Mouse (Mus musculus) MEL (cell line): ENCODE data around the gene Cdc42ep5. TPM values are rescaled to one million over a fixed set of nuclear protein-coding genes. Genes with fewer than 3 reads are reported as not detected.

Experiments used
- DNase-seq: peaks from one replicate; pipeline ENCODE4 v3.0.0; 2011; ENCODE audit warnings: low read depth, low spot score
- H3K27ac ChIP-seq: 2 replicates; pipeline ENCODE4 v1.5.1; 2012; ENCODE audit warnings: low read depth, mild to moderate bottlenecking, control low read depth, low read length, moderate library complexity; ENCODE audit not compliant: control insufficient read depth
- H3K27me3 ChIP-seq, 2 experiments: fragments of 150-350 bp in 1 of 2; sonication (generic) in 1 of 2; 2 replicates each; pipeline ENCODE4 v1.6.1; 2012; ENCODE audit warnings: low read length in 2 of 2, mild to moderate bottlenecking in 2 of 2, improper control_type of control experiment in 1 of 2, moderate library complexity in 1 of 2; ENCODE audit not compliant: insufficient read depth in 2 of 2, control insufficient read depth in 1 of 2
- H3K36me3 ChIP-seq, 2 experiments: 2 replicates each; pipeline ENCODE4 v1.6.1; 2012 to 2014; ENCODE audit warnings: low read length in 2 of 2, improper control_type of control experiment in 1 of 2, inconsistent platforms in 1 of 2, mild to moderate bottlenecking in 1 of 2; ENCODE audit not compliant: insufficient read depth in 2 of 2, control insufficient read depth in 1 of 2
- H3K4me1 ChIP-seq, 2 experiments: fragments of 150-350 bp in 1 of 2; sonication (generic) in 1 of 2; 2 replicates each; pipeline ENCODE4 v1.6.1; 2012; ENCODE audit warnings: low read length in 2 of 2, improper control_type of control experiment in 1 of 2, mild to moderate bottlenecking in 1 of 2; ENCODE audit not compliant: insufficient read depth in 2 of 2, control insufficient read depth in 1 of 2
- H3K4me3 ChIP-seq, 2 experiments: fragments of 150-350 bp in 1 of 2; sonication (generic) in 1 of 2; 2 replicates each; pipeline ENCODE4 v1.5.1; 2012; ENCODE audit warnings: low read depth in 2 of 2, low read length in 2 of 2, mild to moderate bottlenecking in 2 of 2, moderate library complexity in 2 of 2, control low read depth in 1 of 2, improper control_type of control experiment in 1 of 2; ENCODE audit not compliant: control insufficient read depth in 1 of 2, insufficient read depth in 1 of 2
- H3K79me2 ChIP-seq: 2 replicates; pipeline ENCODE4 v1.6.1; 2012; ENCODE audit warnings: mild to moderate bottlenecking, low read length, moderate library complexity; ENCODE audit not compliant: control insufficient read depth, poor library complexity, insufficient read depth
- H3K9ac ChIP-seq: 2 replicates; pipeline ENCODE4 v1.6.1; 2012; ENCODE audit warnings: low read depth, mild to moderate bottlenecking, control low read depth, low read length, moderate library complexity; ENCODE audit not compliant: control insufficient read depth, poor library complexity, severe bottlenecking
- H3K9me3 ChIP-seq: fragments of 150-350 bp; sonication (generic); replicated peaks from 2 replicates; pipeline ENCODE4 v1.6.1; 2012; ENCODE audit warnings: mild to moderate bottlenecking, low read length, improper control_type of control experiment, moderate library complexity; ENCODE audit not compliant: insufficient read depth
- BHLHE40 ChIP-seq: IDR thresholded peaks from 2 replicates; pipeline ENCODE4 v1.6.1; 2012; ENCODE audit warnings: low read depth, mild to moderate bottlenecking, inconsistent platforms, low read length, improper control_type of control experiment, borderline replicate concordance
- CHD1 ChIP-seq: IDR thresholded peaks from 2 replicates; pipeline ENCODE4 v1.6.1; 2012; ENCODE audit warnings: low read depth, mild to moderate bottlenecking, inconsistent platforms, low read length, improper control_type of control experiment
- CTCF ChIP-seq, 3 experiments: IDR thresholded peaks in 2 of 3; conservative IDR thresholded peaks in 1 of 3; 2 replicates each; pipeline ENCODE4 v1.5.1; 2011 to 2012; ENCODE audit warnings: low read length in 3 of 3, low read depth in 2 of 3, mild to moderate bottlenecking in 2 of 3, improper control_type of control experiment in 1 of 3, inconsistent platforms in 1 of 3, mixed read lengths in 1 of 3, moderate library complexity in 1 of 3; ENCODE audit not compliant: control insufficient read depth in 1 of 3, insufficient read depth in 1 of 3, poor library complexity in 1 of 3, severe bottlenecking in 1 of 3
- GABPA ChIP-seq: IDR thresholded peaks from 2 replicates; pipeline ENCODE4 v1.6.1; 2012; ENCODE audit warnings: low read depth, mild to moderate bottlenecking, inconsistent platforms, low read length, improper control_type of control experiment, moderate library complexity
- HCFC1 ChIP-seq: IDR thresholded peaks from 2 replicates; pipeline ENCODE4 v1.6.1; 2012; ENCODE audit warnings: low read depth, mild to moderate bottlenecking, inconsistent platforms, low read length, improper control_type of control experiment, moderate library complexity
- KAT2A ChIP-seq: conservative IDR thresholded peaks from 2 replicates; pipeline ENCODE4 v1.6.1; 2012; ENCODE audit warnings: low read depth, low read length, improper control_type of control experiment, inconsistent platforms
- MYB ChIP-seq: IDR thresholded peaks from 2 replicates; pipeline ENCODE4 v1.6.1; 2011; ENCODE audit warnings: mild to moderate bottlenecking, low read depth, low read length, improper control_type of control experiment
- MYC ChIP-seq: IDR thresholded peaks from 2 replicates; pipeline ENCODE4 v1.6.1; 2011; ENCODE audit warnings: low read depth, mild to moderate bottlenecking, low read length, improper control_type of control experiment, moderate library complexity
- NELFE ChIP-seq: IDR thresholded peaks from 2 replicates; pipeline ENCODE4 v1.6.1; 2011; ENCODE audit warnings: low read depth, low read length, improper control_type of control experiment
- POLR2A ChIP-seq, 2 experiments: IDR thresholded peaks; 2 replicates each; pipeline ENCODE4 v1.6.1; 2011 to 2012; ENCODE audit warnings: low read length in 2 of 2, mild to moderate bottlenecking in 2 of 2, control low read depth in 1 of 2, improper control_type of control experiment in 1 of 2, low read depth in 1 of 2, moderate library complexity in 1 of 2; ENCODE audit not compliant: control insufficient read depth in 1 of 2, insufficient read depth in 1 of 2, poor library complexity in 1 of 2
- SIN3A ChIP-seq: IDR thresholded peaks from 2 replicates; pipeline ENCODE4 v1.6.1; 2012; ENCODE audit warnings: low read length, improper control_type of control experiment, inconsistent platforms
- SMC3 ChIP-seq: IDR thresholded peaks from 2 replicates; pipeline ENCODE4 v1.6.1; 2011; ENCODE audit warnings: low read depth, low read length, improper control_type of control experiment
- ZNF384 ChIP-seq: IDR thresholded peaks from 2 replicates; pipeline ENCODE4 v1.6.1; 2012; ENCODE audit warnings: low read depth, mild to moderate bottlenecking, inconsistent platforms, low read length, improper control_type of control experiment
- polyA plus RNA-seq, 2 experiments: library from polyadenylated mRNA; stranded (reverse) in 1 of 2; unstranded in 1 of 2; fragments of >175 nt in 1 of 2; fragments of >200 nt in 1 of 2; gene quantifications; 2 replicates each; pipeline versions ENCODE4 v1.2.1 to v1.2.4; 2012; ENCODE audit warnings: low replicate concordance in 2 of 2, low read depth in 1 of 2; ENCODE audit not compliant: insufficient read length in 2 of 2, insufficient read depth in 1 of 2, missing spikeins in 1 of 2
- total RNA-seq: library from RNA; depleted of rRNA; stranded (reverse); fragments of 300-350 nt; gene quantifications from 2 replicates; pipeline ENCODE4 v1.2.3, GENCODE M21; 2012

The Cdc42ep5 gene
- total and polyA plus RNA-seq, 3 experiments = 0.24 TPM; not detected in 2

DNA sequence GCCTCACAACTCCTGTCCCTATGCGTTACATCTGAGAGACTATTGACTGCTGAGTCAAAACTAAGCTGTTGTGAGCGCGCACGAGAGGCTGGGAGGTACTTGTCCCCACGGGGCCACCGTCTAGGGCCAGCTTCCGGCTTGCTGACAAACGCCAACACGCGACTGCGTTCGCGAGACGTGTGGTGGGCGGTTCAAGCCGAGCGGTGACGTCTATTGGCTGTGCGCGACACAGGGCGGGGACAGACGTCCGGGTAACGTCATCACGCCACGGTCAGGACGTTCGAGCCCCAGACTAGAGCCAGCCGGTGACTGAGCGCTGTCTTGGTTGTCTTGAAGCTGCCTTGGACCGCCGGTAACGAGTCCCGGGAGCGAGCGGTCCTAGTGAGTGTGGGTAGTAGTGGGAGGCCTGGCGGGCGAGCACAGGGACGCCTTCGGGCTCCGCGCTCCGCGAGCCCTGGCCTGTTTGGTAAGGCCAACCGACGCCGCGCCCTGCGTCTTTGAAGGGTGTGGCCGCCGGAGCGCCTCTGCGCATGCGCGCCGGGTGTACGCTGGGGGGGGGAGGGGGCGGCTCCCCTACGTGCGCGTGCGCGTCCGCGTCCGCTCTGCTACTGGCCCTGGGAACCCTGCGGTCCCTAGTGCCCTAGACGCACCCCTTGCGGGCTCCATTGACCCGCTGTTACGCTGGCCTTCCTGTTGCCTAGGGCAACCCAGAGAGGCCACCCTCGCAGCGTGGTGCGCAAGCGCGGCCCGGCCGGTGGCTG, 27.7 kb downstream of the Cdc42ep5 start, which contains the start of gene Leng8 (continued):
- TF ChIP-seq SIN3A (peak; percentile 99), CHD1 (no peak), KAT2A (peak; percentile 85), SMC3 (0 out of 2 replicates have a peak, but pooled peaks have one; percentile 12)

DNA sequence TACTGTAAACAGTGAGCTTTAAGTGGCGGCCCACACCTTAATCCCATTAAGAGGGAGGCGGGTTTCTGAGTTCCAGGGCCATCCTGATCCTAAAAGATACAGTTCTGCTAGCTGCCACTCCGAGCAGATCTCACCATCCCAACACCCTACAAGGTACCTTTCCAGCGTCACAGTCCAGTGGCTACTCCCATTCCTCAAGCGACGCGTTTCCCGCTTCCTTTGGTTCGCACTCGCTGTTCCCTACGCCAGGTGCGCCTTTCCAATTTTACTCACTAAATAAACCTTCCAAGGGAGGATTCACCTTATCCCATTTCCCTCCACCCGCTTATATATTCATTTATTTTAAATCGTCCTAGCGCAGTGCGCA, 28.3 kb downstream of the Cdc42ep5 start:
- H3K27ac ChIP-seq = peak overlapping the region; percentile 84
- H3K79me2 ChIP-seq = peaks cover 32% of the 10 kb centered on the region
- DNase-seq = no peak
- peak overlapping the region; percentile 82 to 88 for H3K4me3 ChIP-seq
- TF ChIP-seq SIN3A (no peak), NELFE (no peak), MYC (no peak), HCFC1 (no peak), CTCF (IDR thresholded peaks at IDR 0.05 in 2 of 3, conservative IDR thresholded peaks at IDR 0.05 in 1 of 3; ENCODE audit: control insufficient read depth in 1 of 3, insufficient read depth in 1 of 3, low read depth in 2 of 3, low read length in 3 of 3, poor library complexity in 1 of 3, severe bottlenecking in 1 of 3) (no peak), MYB (no peak), ZNF384 (no peak), POLR2A (IDR thresholded peaks at IDR 0.05; ENCODE audit: control insufficient read depth in 1 of 2, insufficient read depth in 1 of 2, low read depth in 1 of 2, low read length in 2 of 2, poor library complexity in 1 of 2) (no peak), SMC3 (no peak), GABPA (no peak)
- peaks cover 1 to 11% of the 10 kb centered on the region in 2 experiments for H3K36me3 ChIP-seq
- no peaks in the 10 kb centered on the region for H3K27me3 ChIP-seq
- peak overlapping the region; percentile 72 for H3K9ac ChIP-seq
- H3K4me1 ChIP-seq = peaks cover 0 to 13% of the 10 kb centered on the region in 2 experiments; a peak in 3 of 4 replicates
- no peaks in the 10 kb centered on the region for H3K9me3 ChIP-seq

DNA sequence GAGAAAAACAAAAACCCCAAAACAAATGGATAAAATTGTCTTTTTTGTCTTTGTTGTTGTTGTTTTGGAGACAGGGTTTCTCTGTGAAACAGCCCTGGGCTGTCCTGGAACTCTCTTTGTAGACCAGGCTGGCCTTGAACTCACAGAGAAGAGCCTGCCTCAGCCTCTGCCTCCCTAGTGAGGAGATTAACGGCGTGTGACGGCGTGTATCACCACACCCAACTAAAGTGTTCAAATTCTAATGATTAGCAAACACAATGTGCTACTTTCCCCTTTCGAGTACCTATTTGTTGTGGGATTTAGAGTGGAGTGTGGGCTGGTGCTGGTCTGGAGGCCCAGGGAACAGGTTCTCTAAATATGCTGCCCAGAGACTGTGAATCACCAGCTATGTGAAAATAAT, 29.7 kb downstream of the Cdc42ep5 start:
- no peak for DNase-seq
- no peak overlapping the region for H3K9ac ChIP-seq
- peaks cover 0 to 16% of the 10 kb centered on the region in 2 experiments; a peak in 3 of 4 replicates for H3K4me1 ChIP-seq
- H3K27ac ChIP-seq = no peak overlapping the region
- H3K27me3 ChIP-seq = no peaks in the 10 kb centered on the region
- peaks cover 1 to 12% of the 10 kb centered on the region in 2 experiments; a peak in 3 of 4 replicates for H3K36me3 ChIP-seq
- no peak overlapping the region for H3K4me3 ChIP-seq
- TF ChIP-seq KAT2A (no peak), BHLHE40 (no peak)
- peaks cover 32% of the 10 kb centered on the region for H3K79me2 ChIP-seq
- no peaks in the 10 kb centered on the region for H3K9me3 ChIP-seq
